Mouse (Mus musculus): ENCODE data around the gene Cbfa2t3. TPM values are rescaled to one million over a fixed set of nuclear protein-coding genes. Genes with fewer than 3 reads are reported as not detected.
A peak's percentile ranks its signal among the peaks of the same experiment; 100 is the strongest.

Gene Cbfa2t3
- polyA plus RNA-seq, 1 experiment from 2014 or later = 4.8 TPM

GRCm38 (mm10) chr8:122675596-122676420 lies 23.1 kb downstream of the Cbfa2t3 start:
- no peaks in the 10 kb centered on the region for H3K9me3 ChIP-seq (replicated peaks; ENCODE audit: control insufficient read depth, low read length)
- peak overlapping the region; percentile 99 for H3K4me2 ChIP-seq (ENCODE audit: low read depth, low read length)
- H3K36me3 ChIP-seq (ENCODE audit: control insufficient read depth, insufficient read depth) = no peaks in the 10 kb centered on the region
- peak overlapping the region; percentile 37 for H3K9ac ChIP-seq (ENCODE audit: low read length)
- peaks cover 10% of the 10 kb centered on the region for H3K4me1 ChIP-seq (ENCODE audit: control insufficient read depth, insufficient read depth, low read length)
- peaks cover 46% of the 10 kb centered on the region for H3K27me3 ChIP-seq (ENCODE audit: control insufficient read depth, insufficient read depth, low read length)
- H3K27ac ChIP-seq (ENCODE audit: low read length) = 0 out of 2 replicates have a peak overlapping the region, but pooled peaks have one; percentile 84
- 73% methylated on average over 17 of the region's 17 CpGs for WGBS
- H3K4me3 ChIP-seq (ENCODE audit: low read length) = peak overlapping the region; percentile 86
- ATAC-seq (replicated peaks; ENCODE audit: extremely low read depth, insufficient read depth, low FRiP score) = no peak

GRCm38 (mm10) chr8:122674999-122675398 lies 23.9 kb downstream of the Cbfa2t3 start:
- WGBS = 38% methylated on average over 7 of the region's 7 CpGs
- Histone ChIP-seq H3K9ac (ENCODE audit: low read length) (no peak overlapping the region), H3K9me3 (replicated peaks; ENCODE audit: control insufficient read depth, low read length) (no peaks in the 10 kb centered on the region), H3K4me2 (ENCODE audit: low read depth, low read length) (no peak overlapping the region), H3K27me3 (ENCODE audit: control insufficient read depth, insufficient read depth, low read length) (peaks cover 39% of the 10 kb centered on the region), H3K4me1 (ENCODE audit: control insufficient read depth, insufficient read depth, low read length) (peaks cover 10% of the 10 kb centered on the region), H3K27ac (ENCODE audit: low read length) (no peak overlapping the region), H3K4me3 (ENCODE audit: low read length) (no peak overlapping the region), H3K36me3 (ENCODE audit: control insufficient read depth, insufficient read depth) (no peaks in the 10 kb centered on the region)
- no peak for ATAC-seq (replicated peaks; ENCODE audit: extremely low read depth, insufficient read depth, low FRiP score)

GRCm38 (mm10) chr8:122673989-122674388 lies 24.9 kb downstream of the Cbfa2t3 start:
- Histone ChIP-seq H3K27ac (ENCODE audit: low read length) (no peak overlapping the region), H3K27me3 (ENCODE audit: control insufficient read depth, insufficient read depth, low read length) (peaks cover 30% of the 10 kb centered on the region), H3K4me2 (ENCODE audit: low read depth, low read length) (no peak overlapping the region), H3K36me3 (ENCODE audit: control insufficient read depth, insufficient read depth) (no peaks in the 10 kb centered on the region), H3K9ac (ENCODE audit: low read length) (no peak overlapping the region), H3K4me3 (ENCODE audit: low read length) (no peak overlapping the region), H3K4me1 (ENCODE audit: control insufficient read depth, insufficient read depth, low read length) (peaks cover 5% of the 10 kb centered on the region), H3K9me3 (replicated peaks; ENCODE audit: control insufficient read depth, low read length) (no peaks in the 10 kb centered on the region)
- WGBS = 79% methylated on average over 12 of the region's 12 CpGs
- ATAC-seq (replicated peaks; ENCODE audit: extremely low read depth, insufficient read depth, low FRiP score) = no peak

DNA sequence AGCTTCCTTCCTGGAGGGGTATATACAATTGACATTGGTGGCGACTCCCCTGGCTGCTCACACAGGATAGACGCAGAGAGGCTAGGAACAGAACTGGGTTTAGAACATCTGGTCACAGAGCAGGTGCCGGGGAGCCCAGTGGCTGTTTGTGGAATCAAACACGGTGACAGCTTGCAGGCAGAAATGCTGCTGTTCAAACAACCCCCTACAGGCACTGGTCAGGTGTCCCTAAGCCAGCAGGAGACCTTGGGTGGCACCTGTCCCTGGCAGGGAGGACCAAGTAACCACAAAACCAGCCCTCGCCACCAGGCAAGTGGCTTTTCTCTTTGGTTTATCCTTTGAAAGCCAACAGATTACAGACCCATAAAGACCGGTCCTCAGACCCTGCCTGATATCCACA lies 27.0 kb downstream of the Cbfa2t3 start:
- Histone ChIP-seq H3K27me3 (ENCODE audit: control insufficient read depth, insufficient read depth, low read length) (peaks cover 28% of the 10 kb centered on the region), H3K36me3 (ENCODE audit: control insufficient read depth, insufficient read depth) (no peaks in the 10 kb centered on the region), H3K9ac (ENCODE audit: low read length) (no peak overlapping the region), H3K4me1 (ENCODE audit: control insufficient read depth, insufficient read depth, low read length) (peaks cover 13% of the 10 kb centered on the region), H3K4me2 (ENCODE audit: low read depth, low read length) (no peak overlapping the region), H3K9me3 (replicated peaks; ENCODE audit: control insufficient read depth, low read length) (no peaks in the 10 kb centered on the region), H3K27ac (ENCODE audit: low read length) (no peak overlapping the region), H3K4me3 (ENCODE audit: low read length) (no peak overlapping the region)
- ATAC-seq (replicated peaks; ENCODE audit: extremely low read depth, insufficient read depth, low FRiP score) = no peak
- 62% methylated on average over 6 of the region's 6 CpGs for WGBS

DNA sequence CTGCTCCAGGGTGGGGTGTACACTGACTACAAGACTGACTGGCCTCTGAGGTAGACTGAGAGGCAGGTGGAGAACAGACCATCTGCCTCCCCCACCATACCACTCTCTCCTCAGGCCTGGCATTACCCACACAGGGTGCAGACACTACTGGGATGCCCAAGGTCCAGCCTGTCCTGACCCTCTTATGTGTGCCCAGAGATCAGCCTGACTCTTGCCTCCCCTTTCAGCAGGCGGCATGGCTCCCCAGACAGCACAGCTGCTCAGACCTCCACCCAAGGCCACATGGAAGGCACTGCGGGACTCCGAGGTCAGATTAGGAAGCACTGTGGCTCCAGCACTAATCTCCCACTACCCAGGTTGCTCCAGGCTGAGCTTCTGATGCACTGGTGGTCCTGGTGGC lies 28.2 kb downstream of the Cbfa2t3 start:
- no peak for ATAC-seq (replicated peaks; ENCODE audit: extremely low read depth, insufficient read depth, low FRiP score)
- WGBS = 72% methylated on average over 3 of the region's 3 CpGs
- H3K4me1 ChIP-seq (ENCODE audit: control insufficient read depth, insufficient read depth, low read length) = peaks cover 22% of the 10 kb centered on the region
- no peak overlapping the region for H3K4me3 ChIP-seq (ENCODE audit: low read length)
- no peaks in the 10 kb centered on the region for H3K36me3 ChIP-seq (ENCODE audit: control insufficient read depth, insufficient read depth)
- no peak overlapping the region for H3K4me2 ChIP-seq (ENCODE audit: low read depth, low read length)
- H3K9ac ChIP-seq (ENCODE audit: low read length) = no peak overlapping the region
- H3K27me3 ChIP-seq (ENCODE audit: control insufficient read depth, insufficient read depth, low read length) = peaks cover 17% of the 10 kb centered on the region
- H3K9me3 ChIP-seq (replicated peaks; ENCODE audit: control insufficient read depth, low read length) = no peaks in the 10 kb centered on the region
- H3K27ac ChIP-seq (ENCODE audit: low read length) = no peak overlapping the region

DNA sequence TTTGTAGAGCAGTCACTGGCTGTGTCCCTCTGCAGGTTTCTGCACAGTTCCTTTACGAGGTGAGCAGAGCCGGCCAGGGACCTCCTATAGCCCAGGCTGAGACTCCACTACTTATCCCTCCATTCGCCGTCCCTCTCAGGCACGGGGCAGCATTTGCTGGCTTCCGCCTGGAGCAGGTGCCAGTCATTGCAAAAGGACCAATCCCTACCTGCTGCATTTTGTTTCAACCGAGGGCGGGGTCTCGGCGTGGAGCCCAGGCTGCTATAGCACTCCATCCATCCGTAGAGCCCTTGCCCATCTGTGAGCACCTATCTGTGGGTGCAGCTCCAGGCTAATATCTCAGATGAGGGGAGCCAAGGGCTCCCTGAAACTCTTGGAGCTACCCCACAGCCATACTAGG lies 28.9 kb downstream of the Cbfa2t3 start:
- no peak overlapping the region for H3K9ac ChIP-seq (ENCODE audit: low read length)
- H3K4me1 ChIP-seq (ENCODE audit: control insufficient read depth, insufficient read depth, low read length) = peaks cover 28% of the 10 kb centered on the region
- no peak for ATAC-seq (replicated peaks; ENCODE audit: extremely low read depth, insufficient read depth, low FRiP score)
- H3K27ac ChIP-seq (ENCODE audit: low read length) = no peak overlapping the region
- no peak overlapping the region for H3K4me2 ChIP-seq (ENCODE audit: low read depth, low read length)
- H3K4me3 ChIP-seq (ENCODE audit: low read length) = no peak overlapping the region
- peaks cover 13% of the 10 kb centered on the region for H3K27me3 ChIP-seq (ENCODE audit: control insufficient read depth, insufficient read depth, low read length)
- H3K9me3 ChIP-seq (replicated peaks; ENCODE audit: control insufficient read depth, low read length) = no peaks in the 10 kb centered on the region
- 40% methylated on average over 11 of the region's 11 CpGs for WGBS
- no peaks in the 10 kb centered on the region for H3K36me3 ChIP-seq (ENCODE audit: control insufficient read depth, insufficient read depth)

GRCm38 (mm10) chr8:122669370-122669769 lies 29.5 kb downstream of the Cbfa2t3 start:
- 41% methylated on average over 5 of the region's 5 CpGs for WGBS
- Histone ChIP-seq H3K4me2 (ENCODE audit: low read depth, low read length) (no peak overlapping the region), H3K4me1 (ENCODE audit: control insufficient read depth, insufficient read depth, low read length) (peaks cover 35% of the 10 kb centered on the region), H3K9ac (ENCODE audit: low read length) (no peak overlapping the region), H3K36me3 (ENCODE audit: control insufficient read depth, insufficient read depth) (no peaks in the 10 kb centered on the region), H3K27ac (ENCODE audit: low read length) (no peak overlapping the region), H3K27me3 (ENCODE audit: control insufficient read depth, insufficient read depth, low read length) (peaks cover 13% of the 10 kb centered on the region), H3K4me3 (ENCODE audit: low read length) (no peak overlapping the region), H3K9me3 (replicated peaks; ENCODE audit: control insufficient read depth, low read length) (no peaks in the 10 kb centered on the region)
- no peak for ATAC-seq (replicated peaks; ENCODE audit: extremely low read depth, insufficient read depth, low FRiP score)

GRCm38 (mm10) chr8:122667854-122668253 lies 31.1 kb downstream of the Cbfa2t3 start:
- WGBS = 72% methylated on average over 11 of the region's 11 CpGs
- Histone ChIP-seq H3K9ac (ENCODE audit: low read length) (no peak overlapping the region), H3K4me2 (ENCODE audit: low read depth, low read length) (no peak overlapping the region), H3K27me3 (ENCODE audit: control insufficient read depth, insufficient read depth, low read length) (peaks cover 5% of the 10 kb centered on the region), H3K27ac (ENCODE audit: low read length) (no peak overlapping the region), H3K4me3 (ENCODE audit: low read length) (no peak overlapping the region), H3K4me1 (ENCODE audit: control insufficient read depth, insufficient read depth, low read length) (peaks cover 46% of the 10 kb centered on the region), H3K9me3 (replicated peaks; ENCODE audit: control insufficient read depth, low read length) (no peaks in the 10 kb centered on the region), H3K36me3 (ENCODE audit: control insufficient read depth, insufficient read depth) (no peaks in the 10 kb centered on the region)
- no peak for ATAC-seq (replicated peaks; ENCODE audit: extremely low read depth, insufficient read depth, low FRiP score)

DNA sequence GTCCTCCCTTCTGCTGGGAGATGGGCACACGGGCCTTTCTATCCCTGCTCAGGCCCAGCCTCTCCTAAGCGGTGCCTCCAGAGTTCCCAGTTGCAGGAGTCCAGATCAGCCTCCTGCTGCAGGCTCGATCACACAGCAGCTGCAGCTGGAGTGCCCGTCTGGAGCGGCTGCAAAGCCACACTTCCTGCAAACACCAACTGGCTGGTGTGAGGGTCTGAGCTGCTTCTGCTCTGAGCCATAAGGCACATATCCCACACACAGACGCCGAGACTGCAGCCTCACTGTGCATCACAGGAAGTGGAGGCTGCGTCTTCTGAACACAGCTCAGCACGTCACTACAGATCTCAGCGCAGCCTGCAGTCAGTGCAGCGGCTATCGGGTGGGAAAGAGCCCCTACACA lies 32.1 kb downstream of the Cbfa2t3 start:
- H3K4me3 ChIP-seq (ENCODE audit: low read length) = no peak overlapping the region
- no peak for ATAC-seq (replicated peaks; ENCODE audit: extremely low read depth, insufficient read depth, low FRiP score)
- peaks cover 51% of the 10 kb centered on the region for H3K4me1 ChIP-seq (ENCODE audit: control insufficient read depth, insufficient read depth, low read length)
- H3K36me3 ChIP-seq (ENCODE audit: control insufficient read depth, insufficient read depth) = no peaks in the 10 kb centered on the region
- WGBS = 43% methylated on average over 12 of the region's 12 CpGs
- no peaks in the 10 kb centered on the region for H3K9me3 ChIP-seq (replicated peaks; ENCODE audit: control insufficient read depth, low read length)
- H3K27me3 ChIP-seq (ENCODE audit: control insufficient read depth, insufficient read depth, low read length) = peaks cover 5% of the 10 kb centered on the region
- H3K9ac ChIP-seq (ENCODE audit: low read length) = peak overlapping the region; percentile 10; the same call in 1 of the 2 replicates
- H3K4me2 ChIP-seq (ENCODE audit: low read depth, low read length) = peak overlapping the region; percentile 31
- H3K27ac ChIP-seq (ENCODE audit: low read length) = peak overlapping the region; percentile 91
